Mouse (Mus musculus) adrenal gland, adult 18-20 months (tissue): Measurements from ENCODE around the gene Cd55b. TPM values are rescaled to one million over a fixed set of nuclear protein-coding genes. Genes with fewer than 3 reads are reported as not detected.

Experiments used
- DNase-seq, 2 experiments: peaks; one replicate each; pipeline ENCODE4 v3.0.0; 2021 to 2022; ENCODE audit warnings: low spot score in 2 of 2
- total RNA-seq, 2 experiments: library from RNA; stranded (reverse); gene quantifications; 1 replicate in 1 of 2; 2 replicates in 1 of 2; pipeline ENCODE4 v1.2.3; 2021

Cd55b gene
- total RNA-seq, 2 experiments from 2014 or later = not detected

DNA sequence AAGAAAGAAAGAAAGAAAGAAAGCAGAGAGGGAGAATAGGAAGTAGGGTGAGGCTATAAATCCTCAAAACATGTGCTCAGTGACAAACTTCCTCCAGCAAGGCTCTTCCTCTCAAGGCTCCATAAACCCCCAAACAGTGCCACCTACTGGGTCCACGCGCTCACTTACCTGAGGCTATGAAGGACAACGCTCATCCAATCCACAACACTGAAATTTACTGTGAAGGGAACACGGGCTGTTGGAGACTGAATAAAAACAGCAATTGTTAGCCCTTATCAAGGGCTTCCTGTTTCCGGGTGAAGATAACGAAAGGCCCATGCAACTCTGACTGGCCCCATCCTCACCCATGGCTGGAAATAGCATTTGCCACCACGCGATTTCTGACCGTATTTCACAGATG is 80.4 kb downstream of the Cd55b start:
- no peak for DNase-seq

Other genes with a start within 250 kb of the Cd55b start
- 10 to 100 TPM; 13.9 to 21.9 TPM for gene Cd55, start 39.7 kb upstream of the Cd55b start, total RNA-seq
- not detected for gene Zp3r, start 206.6 kb upstream of the Cd55b start, total RNA-seq
- gene C4bp, start 238.6 kb upstream of the Cd55b start, total RNA-seq = under 1 TPM in 1 of 2 experiments, not detected in 1; 0.23 TPM